ENCODE assay signal across 25 mouse cellular contexts in the genomic region with DNA sequence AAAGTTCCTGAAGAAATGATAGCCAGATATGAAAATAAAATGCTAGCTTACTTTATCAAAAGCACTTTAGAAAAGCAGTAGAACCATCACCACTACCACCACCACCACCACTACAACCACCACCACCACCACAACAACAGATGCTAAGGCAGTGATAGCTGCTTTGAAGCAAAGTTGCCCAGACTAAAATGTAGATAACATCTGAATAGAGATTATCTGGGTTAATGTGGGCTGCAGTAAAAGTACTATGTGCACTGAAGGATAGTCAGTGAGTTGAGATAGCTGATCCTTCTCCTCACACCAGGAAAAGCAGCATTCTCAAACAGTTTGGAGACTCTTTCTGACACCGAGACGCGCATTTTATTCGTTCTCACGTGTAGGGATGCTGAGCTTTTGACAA.
"Had no signal": no experiment of that assay in that cellular context is flagged by ENCODE, and none has a peak within 500 bp of the region (broad histone marks: within the 10 kb centered on the region; RNA-seq: fewer than 3 reads in every experiment).

No protein-coding gene starts in this region.

- DNase-seq: gastrocnemius, adult 2 months; gastrocnemius, postnatal 10 days; gastrocnemius, postnatal 25 days; heart, adult 2 months; heart, postnatal 4 days; kidney, adult 18-20 months; kidney, adult 8-10 months; kidney, postnatal 14 days; kidney, postnatal 36 days; layer of hippocampus, adult 9-11 months; layer of hippocampus, postnatal 36 days; liver had no signal

- ATAC-seq: hindbrain, embryonic 16.5 days; inflammation-experienced regulatory T-cells, adult 6 months; intestine, embryonic 15.5 days; intestine, postnatal 0 days; liver, embryonic 12.5 days had no signal

- H3K27me3 ChIP-seq: heart, embryonic 13.5 days; heart, embryonic 15.5 days; hindbrain, embryonic 12.5 days; intestine, embryonic 15.5 days; limb, embryonic 12.5 days; liver, embryonic 12.5 days had no signal

- H3K4me3 ChIP-seq: gastrocnemius, adult 2 months; heart, adult 2 months; heart, embryonic 13.5 days; heart, embryonic 15.5 days; hindbrain, embryonic 10.5 days; hindbrain, embryonic 12.5 days; intestine, embryonic 15.5 days; limb, embryonic 10.5 days; limb, embryonic 12.5 days; liver, embryonic 12.5 days had no signal

- H3K9me3 ChIP-seq: heart, embryonic 13.5 days; heart, embryonic 15.5 days; hindbrain, embryonic 10.5 days; hindbrain, embryonic 12.5 days; intestine, embryonic 15.5 days; limb, embryonic 10.5 days; limb, embryonic 12.5 days; liver, embryonic 12.5 days had no signal

- H3K4me2 ChIP-seq: heart, embryonic 11.5 days; heart, embryonic 13.5 days; heart, embryonic 15.5 days; hindbrain, embryonic 12.5 days; hindbrain, embryonic 14.5 days; intestine, embryonic 15.5 days; limb, embryonic 12.5 days; liver, embryonic 12.5 days had no signal

- H3K27ac ChIP-seq: gastrocnemius, adult 2 months; heart, adult 2 months; hindbrain, embryonic 10.5 days; hindbrain, embryonic 12.5 days; hindbrain, embryonic 14.5 days; intestine, embryonic 15.5 days; limb, embryonic 10.5 days; limb, embryonic 12.5 days; liver, embryonic 12.5 days had no signal

- H3K9ac ChIP-seq: heart, embryonic 13.5 days; heart, embryonic 15.5 days; hindbrain, embryonic 12.5 days; hindbrain, embryonic 14.5 days; intestine, embryonic 15.5 days; limb, embryonic 12.5 days; liver, embryonic 12.5 days had no signal

- H3K36me3 ChIP-seq: hindbrain, embryonic 10.5 days; hindbrain, embryonic 12.5 days; intestine, embryonic 15.5 days; limb, embryonic 10.5 days; limb, embryonic 12.5 days had no signal

- H3K4me1 ChIP-seq: hindbrain, embryonic 10.5 days; hindbrain, embryonic 12.5 days; intestine, embryonic 15.5 days; limb, embryonic 10.5 days; limb, embryonic 12.5 days had no signal
